In genomic region chr7:27529070-27529469, GRCm38 (mm10) we compare ENCODE assay signal across 20 mouse cellular contexts. TPM values are rescaled to one million over a fixed set of nuclear protein-coding genes. Genes with fewer than 3 reads are reported as not detected.
A peak's percentile ranks its signal among the peaks of the same experiment; 100 is the strongest.
DNase-seq lines count a peak whose midpoint lies in the region; ATAC-seq lines count a peak whose summit lies in the region.
"Had no signal": no experiment of that assay in that cellular context is flagged by ENCODE, and none has a peak within 500 bp of the region (broad histone marks: within the 10 kb centered on the region; RNA-seq: fewer than 3 reads in every experiment).

No protein-coding gene starts in this region.

- no peaks in the 10 kb centered on the region for H3K27me3 ChIP-seq in embryonic facial prominence, embryonic 14.5 days (replicated peaks; ENCODE audit: control insufficient read depth, insufficient read depth, low read length)
- H3K27me3 ChIP-seq in embryonic facial prominence, embryonic 10.5 days (replicated peaks; ENCODE audit: low read depth, poor library complexity, severe bottlenecking), result no peaks in the 10 kb centered on the region
- H3K27me3 ChIP-seq in kidney, embryonic 15.5 days, result no peaks in the 10 kb centered on the region
- peaks cover 2% of the 10 kb centered on the region for H3K27me3 ChIP-seq in megakaryocyte, embryonic 14.5 days (replicated peaks)
- H3K27me3 ChIP-seq: forebrain, embryonic 15.5 days had no signal

- H3K4me3 ChIP-seq in embryonic facial prominence, embryonic 14.5 days (ENCODE audit: low read depth, low read length), result no peak overlapping the region
- H3K4me3 ChIP-seq in embryonic facial prominence, embryonic 10.5 days, result no peak overlapping the region
- no peak overlapping the region for H3K4me3 ChIP-seq in kidney, embryonic 15.5 days (replicated peaks)
- H3K4me3 ChIP-seq in megakaryocyte, embryonic 14.5 days (replicated peaks), result peak overlapping the region; percentile 18
- H3K4me3 ChIP-seq: forebrain, embryonic 15.5 days had no signal

- peak; percentile 8 for DNase-seq in embryonic facial prominence, embryonic 14.5 days (ENCODE audit: low spot score)
- no peak for DNase-seq in embryonic facial prominence, embryonic 10.5 days (ENCODE audit: low spot score)
- no peak for DNase-seq in kidney, postnatal 4 days
- peak; percentile 46 for DNase-seq in brain, adult 2 months (ENCODE audit: low read depth, low spot score)
- DNase-seq in kidney, postnatal 10 days, result no peak
- DNase-seq: adrenal gland, postnatal 14 days; B cell, adult 2 months; cerebellum, adult 18-20 months; cerebellum, adult 9-11 months; cerebellum, postnatal 36 days; gastrocnemius, postnatal 36 days; heart, adult 18-20 months; heart, postnatal 36 days had no signal

- no peaks in the 10 kb centered on the region for H3K9me3 ChIP-seq in embryonic facial prominence, embryonic 14.5 days (ENCODE audit: control insufficient read depth, low read length)
- no peaks in the 10 kb centered on the region for H3K9me3 ChIP-seq in embryonic facial prominence, embryonic 10.5 days
- H3K9me3 ChIP-seq in kidney, embryonic 15.5 days (replicated peaks), result no peaks in the 10 kb centered on the region
- no peaks in the 10 kb centered on the region for H3K9me3 ChIP-seq in megakaryocyte, embryonic 14.5 days
- H3K9me3 ChIP-seq: forebrain, embryonic 15.5 days had no signal

- H3K36me3 ChIP-seq in embryonic facial prominence, embryonic 14.5 days (ENCODE audit: control insufficient read depth, insufficient read depth, low read length), result peaks cover 47% of the 10 kb centered on the region
- H3K36me3 ChIP-seq in embryonic facial prominence, embryonic 10.5 days (replicated peaks), result peaks cover 46% of the 10 kb centered on the region
- H3K36me3 ChIP-seq in kidney, embryonic 15.5 days, result peaks cover 44% of the 10 kb centered on the region
- peaks cover 34% of the 10 kb centered on the region for H3K36me3 ChIP-seq in megakaryocyte, embryonic 14.5 days (replicated peaks; ENCODE audit: low read length)

- no peak for ATAC-seq in embryonic facial prominence, embryonic 14.5 days (ENCODE audit: low read depth)
- ATAC-seq in kidney, embryonic 15.5 days (replicated peaks; ENCODE audit: low FRiP score), result 0 out of 2 replicates have a peak, but pooled peaks have one; percentile 13
- ATAC-seq in megakaryocyte, adult 5-6 weeks (ENCODE audit: poor library complexity, severe bottlenecking), result no peak
- ATAC-seq: CD4-positive, CD25-positive, alpha-beta regulatory T cell, adult 4 months; forebrain, embryonic 15.5 days; hindbrain, embryonic 16.5 days had no signal

- H3K27ac ChIP-seq in embryonic facial prominence, embryonic 14.5 days (replicated peaks; ENCODE audit: low read depth, low read length), result no peak overlapping the region
- H3K27ac ChIP-seq in embryonic facial prominence, embryonic 10.5 days (replicated peaks), result no peak overlapping the region
- no peak overlapping the region for H3K27ac ChIP-seq in kidney, embryonic 15.5 days
- H3K27ac ChIP-seq: forebrain, embryonic 15.5 days had no signal

- no peak overlapping the region for H3K9ac ChIP-seq in embryonic facial prominence, embryonic 14.5 days (ENCODE audit: low read depth, low read length)
- no peak overlapping the region for H3K9ac ChIP-seq in kidney, embryonic 15.5 days
- H3K9ac ChIP-seq: forebrain, embryonic 15.5 days had no signal

- H3K4me1 ChIP-seq in embryonic facial prominence, embryonic 14.5 days (ENCODE audit: control insufficient read depth, insufficient read depth, low read length), result no peaks in the 10 kb centered on the region
- peaks cover 6% of the 10 kb centered on the region; the same call in 1 of the 2 replicates for H3K4me1 ChIP-seq in embryonic facial prominence, embryonic 10.5 days
- no peaks in the 10 kb centered on the region for H3K4me1 ChIP-seq in kidney, embryonic 15.5 days
- H3K4me1 ChIP-seq in megakaryocyte, embryonic 14.5 days, result peaks cover 20% of the 10 kb centered on the region
- H3K4me1 ChIP-seq: forebrain, embryonic 15.5 days had no signal

- no peak overlapping the region for H3K4me2 ChIP-seq in embryonic facial prominence, embryonic 14.5 days (ENCODE audit: low read depth, low read length)
- no peak overlapping the region for H3K4me2 ChIP-seq in kidney, embryonic 15.5 days
- H3K4me2 ChIP-seq: forebrain, embryonic 15.5 days; heart, embryonic 11.5 days had no signal

- 71% methylated on average over 15 of the region's 21 CpGs for WGBS in embryonic facial prominence, embryonic 14.5 days
- WGBS in embryonic facial prominence, embryonic 10.5 days, result 80% methylated on average over 21 of the region's 21 CpGs
- WGBS in kidney, embryonic 15.5 days, result 70% methylated on average over 21 of the region's 21 CpGs

RNA-seq across cellular contexts. Expression of gene Hipk4, which starts 6.0 kb away (rescaled TPM):
- polyA plus RNA-seq in embryonic facial prominence, embryonic 14.5 days (2014; fragmentation: Nextera tagmentation; extraction: Ambion mirVana), result 0.54 and 0.93 TPM in 2 replicates
- 0.45 and 0.60 TPM in 2 replicates for polyA plus RNA-seq in embryonic facial prominence, embryonic 10.5 days (2016; fragmentation: Nextera tagmentation; extraction: Ambion mirVana)
- 0.39 and 0.92 TPM in 2 replicates for polyA plus RNA-seq in kidney, embryonic 15.5 days (2015; fragmentation: Nextera tagmentation; extraction: Ambion mirVana)
- 1.6 and 2.1 TPM in 2 replicates for polyA plus RNA-seq in megakaryocyte, embryonic 14.5 days (2012; ENCODE audit: insufficient read depth, low replicate concordance)
- total RNA-seq in megakaryocyte, adult 5-6 weeks (2015), result not detected in 2 replicates
- total RNA-seq in megakaryocyte, adult 5-6 weeks (2017), result not detected in 2 replicates

RNA-seq across cellular contexts. Expression of gene Pld3, which starts 23.9 kb away (rescaled TPM):
- 111 TPM in 2 replicates for polyA plus RNA-seq in embryonic facial prominence, embryonic 14.5 days (2014; fragmentation: Nextera tagmentation; extraction: Ambion mirVana)
- 40.5 and 41.4 TPM in 2 replicates for polyA plus RNA-seq in embryonic facial prominence, embryonic 10.5 days (2016; fragmentation: Nextera tagmentation; extraction: Ambion mirVana)
- polyA plus RNA-seq in kidney, embryonic 15.5 days (2015; fragmentation: Nextera tagmentation; extraction: Ambion mirVana), result 83.1 and 90.5 TPM in 2 replicates
- polyA plus RNA-seq in megakaryocyte, embryonic 14.5 days (2012; ENCODE audit: insufficient read depth, low replicate concordance), result 66.2 and 97.1 TPM in 2 replicates
- total RNA-seq in megakaryocyte, adult 5-6 weeks (2015), result 7.7 and 19.6 TPM in 2 replicates
- total RNA-seq in megakaryocyte, adult 5-6 weeks (2017), result 6.6 and 8.0 TPM in 2 replicates

RNA-seq across cellular contexts. Expression of gene 2310022A10Rik, which starts 24.0 kb away (rescaled TPM):
- 28.7 and 32.7 TPM in 2 replicates for polyA plus RNA-seq in embryonic facial prominence, embryonic 14.5 days (2014; fragmentation: Nextera tagmentation; extraction: Ambion mirVana)
- 40.8 and 41.1 TPM in 2 replicates for polyA plus RNA-seq in embryonic facial prominence, embryonic 10.5 days (2016; fragmentation: Nextera tagmentation; extraction: Ambion mirVana)
- polyA plus RNA-seq in kidney, embryonic 15.5 days (2015; fragmentation: Nextera tagmentation; extraction: Ambion mirVana), result 26.9 and 29.4 TPM in 2 replicates
- 19.6 and 32.1 TPM in 2 replicates for polyA plus RNA-seq in megakaryocyte, embryonic 14.5 days (2012; ENCODE audit: insufficient read depth, low replicate concordance)
- 9.4 and 9.9 TPM in 2 replicates for total RNA-seq in megakaryocyte, adult 5-6 weeks (2015)
- 3.3 and 7.2 TPM in 2 replicates for total RNA-seq in megakaryocyte, adult 5-6 weeks (2017)

RNA-seq across cellular contexts. Expression of gene Prx, which starts 29.9 kb away (rescaled TPM):
- polyA plus RNA-seq in embryonic facial prominence, embryonic 14.5 days (2014; fragmentation: Nextera tagmentation; extraction: Ambion mirVana), result 2.5 and 2.9 TPM in 2 replicates
- 3.8 and 4.2 TPM in 2 replicates for polyA plus RNA-seq in embryonic facial prominence, embryonic 10.5 days (2016; fragmentation: Nextera tagmentation; extraction: Ambion mirVana)
- 4.0 and 4.8 TPM in 2 replicates for polyA plus RNA-seq in kidney, embryonic 15.5 days (2015; fragmentation: Nextera tagmentation; extraction: Ambion mirVana)
- 1.7 and 1.8 TPM in 2 replicates for polyA plus RNA-seq in megakaryocyte, embryonic 14.5 days (2012; ENCODE audit: insufficient read depth, low replicate concordance)
- 0.05 and 0.16 TPM in 2 replicates for total RNA-seq in megakaryocyte, adult 5-6 weeks (2015)
- total RNA-seq in megakaryocyte, adult 5-6 weeks (2017), result 0.22 TPM in 1 of 2 replicates, not detected in the other

RNA-seq across cellular contexts. Expression of gene Sertad1, which starts 42.4 kb away (rescaled TPM):
- polyA plus RNA-seq in embryonic facial prominence, embryonic 14.5 days (2014; fragmentation: Nextera tagmentation; extraction: Ambion mirVana), result 32.6 and 34.7 TPM in 2 replicates
- 24.0 and 25.1 TPM in 2 replicates for polyA plus RNA-seq in embryonic facial prominence, embryonic 10.5 days (2016; fragmentation: Nextera tagmentation; extraction: Ambion mirVana)
- 40.5 and 41.0 TPM in 2 replicates for polyA plus RNA-seq in kidney, embryonic 15.5 days (2015; fragmentation: Nextera tagmentation; extraction: Ambion mirVana)
- 159 and 273 TPM in 2 replicates for polyA plus RNA-seq in megakaryocyte, embryonic 14.5 days (2012; ENCODE audit: insufficient read depth, low replicate concordance)
- 17.4 and 18.9 TPM in 2 replicates for total RNA-seq in megakaryocyte, adult 5-6 weeks (2015)
- 11.2 and 19.7 TPM in 2 replicates for total RNA-seq in megakaryocyte, adult 5-6 weeks (2017)

Comparison
In these comparisons a context has a peak if more than half of its experiments do, and no peak if none do; other contexts are left out.
1. DNase-seq: peak in embryonic facial prominence, embryonic 14.5 days (single experiment) and brain, adult 2 months (single experiment); none in embryonic facial prominence, embryonic 10.5 days (single experiment), kidney, postnatal 4 days (0 of 2) and kidney, postnatal 10 days (single experiment).